22 mouse cellular contexts compared by ENCODE assay signal in the genomic region with DNA sequence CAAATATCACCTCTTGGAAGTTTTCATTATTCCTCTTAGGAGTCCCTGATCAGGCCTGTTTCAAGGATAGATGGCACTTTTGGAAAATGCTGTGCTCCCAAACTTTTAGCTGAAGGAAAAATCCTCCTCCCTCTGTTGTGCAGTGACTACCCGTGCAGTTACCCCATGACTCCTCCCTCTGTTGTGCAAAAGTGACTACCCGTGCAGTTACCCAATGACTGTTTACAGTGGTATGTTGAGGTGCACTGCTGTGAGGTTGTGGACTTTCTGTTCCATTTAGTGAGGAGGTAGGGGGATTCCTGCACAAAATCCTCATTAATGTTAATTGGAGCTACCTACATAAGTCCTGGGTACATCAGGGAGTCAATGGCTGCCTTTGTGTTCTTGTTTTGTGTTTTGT.
DNase-seq lines count a peak whose midpoint lies in the region; ATAC-seq and TF ChIP-seq lines count a peak whose summit lies in the region.
"Had no signal": no experiment of that assay in that cellular context is flagged by ENCODE, and none has a peak within 500 bp of the region (broad histone marks: within the 10 kb centered on the region; RNA-seq: fewer than 3 reads in every experiment).

No protein-coding gene starts in this region.

- H3K9ac ChIP-seq in forebrain, embryonic 11.5 days (ENCODE audit: low read length), result no peak overlapping the region
- H3K9ac ChIP-seq in liver, adult 2 months (ENCODE audit: low read depth, low read length), result no peak overlapping the region
- no peak overlapping the region for H3K9ac ChIP-seq in liver, embryonic 11.5 days (ENCODE audit: low read depth, low read length)
- no peak overlapping the region for H3K9ac ChIP-seq in liver, postnatal 0 days (replicated peaks)
- H3K9ac ChIP-seq in liver, embryonic 12.5 days, result no peak overlapping the region
- H3K9ac ChIP-seq: embryonic facial prominence, embryonic 12.5 days; forebrain, embryonic 13.5 days; forebrain, embryonic 15.5 days; forebrain, postnatal 0 days had no signal

- DNase-seq in forebrain, embryonic 10.5 days (ENCODE audit: extremely low spot score, low spot score), result no peak
- DNase-seq in forebrain, embryonic 11.5 days (ENCODE audit: low spot score), result no peak
- DNase-seq in liver, adult 2 months (ENCODE audit: extremely low read depth, low read depth, low spot score), result peak; percentile 53
- no peak for DNase-seq in liver, embryonic 11.5 days (ENCODE audit: low spot score)
- DNase-seq in liver, postnatal 0 days, result no peak
- DNase-seq: adrenal gland, adult 2 months; adrenal gland, postnatal 10 days; adrenal gland, postnatal 25 days; B cell, adult 2 months; cerebellum, adult 11 months; cerebellum, adult 18-20 months; cerebellum, adult 8-10 months; cerebellum, adult 9-11 months; cerebellum, postnatal 14 days; cerebellum, postnatal 36 days; embryo, embryonic 11 days; forebrain, postnatal 0 days had no signal

- H3K27ac ChIP-seq in forebrain, embryonic 10.5 days, result 0 out of 2 replicates have a peak overlapping the region, but pooled peaks have one; percentile 15
- no peak overlapping the region for H3K27ac ChIP-seq in forebrain, embryonic 11.5 days (ENCODE audit: low read depth, low read length)
- no peak overlapping the region for H3K27ac ChIP-seq in liver, adult 2 months (replicated peaks; ENCODE audit: insufficient read depth, low read depth, low read length)
- no peak overlapping the region for H3K27ac ChIP-seq in liver, embryonic 11.5 days (ENCODE audit: low read depth, low read length)
- no peak overlapping the region for H3K27ac ChIP-seq in liver, postnatal 0 days (ENCODE audit: low read depth)
- no peak overlapping the region for H3K27ac ChIP-seq in liver, embryonic 12.5 days
- H3K27ac ChIP-seq: embryonic facial prominence, embryonic 12.5 days; forebrain, embryonic 13.5 days; forebrain, embryonic 15.5 days had no signal

- no peak overlapping the region for H3K4me3 ChIP-seq in forebrain, embryonic 10.5 days
- no peak overlapping the region for H3K4me3 ChIP-seq in forebrain, embryonic 11.5 days (ENCODE audit: low read depth, low read length)
- no peak overlapping the region for H3K4me3 ChIP-seq in liver, adult 2 months (ENCODE audit: insufficient read depth, low read depth, low read length)
- no peak overlapping the region for H3K4me3 ChIP-seq in liver, embryonic 11.5 days (ENCODE audit: low read depth, low read length)
- no peak overlapping the region for H3K4me3 ChIP-seq in liver, postnatal 0 days (ENCODE audit: low read depth, low read length)
- no peak overlapping the region for H3K4me3 ChIP-seq in liver, embryonic 12.5 days
- H3K4me3 ChIP-seq: embryonic facial prominence, embryonic 12.5 days; forebrain, embryonic 13.5 days; forebrain, embryonic 15.5 days had no signal

- peaks cover 35% of the 10 kb centered on the region for H3K4me1 ChIP-seq in forebrain, embryonic 10.5 days
- 0 out of 2 replicates have a peak, but pooled peaks cover 2% of the 10 kb centered on the region for H3K4me1 ChIP-seq in forebrain, embryonic 11.5 days (replicated peaks; ENCODE audit: control insufficient read depth, insufficient read depth, low read length)
- H3K4me1 ChIP-seq in liver, adult 2 months (ENCODE audit: control insufficient read depth, insufficient read depth, low read length), result peaks cover 5% of the 10 kb centered on the region; the same call in 1 of the 2 replicates
- no peaks in the 10 kb centered on the region for H3K4me1 ChIP-seq in liver, embryonic 11.5 days (replicated peaks; ENCODE audit: control insufficient read depth, insufficient read depth, low read length)
- peaks cover 8% of the 10 kb centered on the region; the same call in 1 of the 2 replicates for H3K4me1 ChIP-seq in liver, postnatal 0 days (ENCODE audit: insufficient read depth)
- no peaks in the 10 kb centered on the region for H3K4me1 ChIP-seq in liver, embryonic 12.5 days
- H3K4me1 ChIP-seq: embryonic facial prominence, embryonic 12.5 days; forebrain, embryonic 15.5 days had no signal

- no peak overlapping the region for H3K4me2 ChIP-seq in forebrain, embryonic 11.5 days (ENCODE audit: low read depth, low read length, severe bottlenecking)
- no peak overlapping the region for H3K4me2 ChIP-seq in liver, embryonic 11.5 days
- H3K4me2 ChIP-seq in liver, postnatal 0 days (ENCODE audit: low read depth, low read length), result no peak overlapping the region
- H3K4me2 ChIP-seq in liver, embryonic 12.5 days, result no peak overlapping the region
- H3K4me2 ChIP-seq: embryonic facial prominence, embryonic 12.5 days; forebrain, embryonic 13.5 days; forebrain, embryonic 15.5 days had no signal

- TF ChIP-seq POLR2A in liver, adult 2 months (IDR thresholded peaks at IDR 0.05; ENCODE audit: extremely low read depth, insufficient read depth, low read length), result no peak

- H3K9me3 ChIP-seq in forebrain, embryonic 10.5 days, result no peaks in the 10 kb centered on the region
- no peaks in the 10 kb centered on the region for H3K9me3 ChIP-seq in forebrain, embryonic 11.5 days (ENCODE audit: control insufficient read depth, low read length)
- no peaks in the 10 kb centered on the region for H3K9me3 ChIP-seq in liver, embryonic 11.5 days (ENCODE audit: control insufficient read depth, low read length)
- no peaks in the 10 kb centered on the region for H3K9me3 ChIP-seq in liver, postnatal 0 days (ENCODE audit: low read length)
- H3K9me3 ChIP-seq in liver, embryonic 12.5 days (replicated peaks), result no peaks in the 10 kb centered on the region
- H3K9me3 ChIP-seq: embryonic facial prominence, embryonic 12.5 days; forebrain, embryonic 13.5 days; forebrain, embryonic 15.5 days had no signal

- no peak for TF ChIP-seq CTCF in liver, adult 2 months (IDR thresholded peaks at IDR 0.05; ENCODE audit: low read depth, low read length)
- TF ChIP-seq CTCF in liver, postnatal 0 days (IDR thresholded peaks at IDR 0.05; ENCODE audit: low read depth), result no peak

- H3K27me3 ChIP-seq in forebrain, embryonic 10.5 days (ENCODE audit: poor library complexity, severe bottlenecking), result peaks cover 32% of the 10 kb centered on the region
- no peaks in the 10 kb centered on the region for H3K27me3 ChIP-seq in forebrain, embryonic 11.5 days (ENCODE audit: control insufficient read depth, insufficient read depth, low read length)
- no peaks in the 10 kb centered on the region for H3K27me3 ChIP-seq in liver, adult 2 months (ENCODE audit: control insufficient read depth, insufficient read depth, low read length)
- H3K27me3 ChIP-seq in liver, embryonic 11.5 days (replicated peaks; ENCODE audit: control insufficient read depth, insufficient read depth, low read length), result no peaks in the 10 kb centered on the region
- H3K27me3 ChIP-seq in liver, postnatal 0 days (ENCODE audit: insufficient read depth, low read length), result no peaks in the 10 kb centered on the region
- no peaks in the 10 kb centered on the region for H3K27me3 ChIP-seq in liver, embryonic 12.5 days (replicated peaks)
- H3K27me3 ChIP-seq: embryonic facial prominence, embryonic 12.5 days; forebrain, embryonic 13.5 days; forebrain, embryonic 15.5 days had no signal

- WGBS in forebrain, embryonic 10.5 days, result 42% methylated on average over 2 of the region's 2 CpGs
- 42% methylated on average over 2 of the region's 2 CpGs for WGBS in forebrain, embryonic 11.5 days
- 23% methylated on average over 2 of the region's 2 CpGs for WGBS in liver, adult 2 months
- 41% methylated on average over 2 of the region's 2 CpGs for WGBS in liver, embryonic 11.5 days
- 36% methylated on average over 2 of the region's 2 CpGs for WGBS in liver, postnatal 0 days (ENCODE audit: insufficient replicate concordance)
- WGBS in liver, embryonic 12.5 days (ENCODE audit: insufficient replicate concordance), result 34% methylated on average over 2 of the region's 2 CpGs

- no peak for TF ChIP-seq EP300 in liver, postnatal 0 days (IDR thresholded peaks at IDR 0.05; ENCODE audit: low read depth)

- H3K79me2 ChIP-seq in liver, adult 2 months (ENCODE audit: control insufficient read depth, insufficient read depth, low read length), result no peaks in the 10 kb centered on the region

- no peaks in the 10 kb centered on the region for H3K36me3 ChIP-seq in forebrain, embryonic 10.5 days (replicated peaks)
- no peaks in the 10 kb centered on the region for H3K36me3 ChIP-seq in forebrain, embryonic 11.5 days (ENCODE audit: control insufficient read depth, insufficient read depth, low read length)
- no peaks in the 10 kb centered on the region for H3K36me3 ChIP-seq in liver, adult 2 months (ENCODE audit: control insufficient read depth, insufficient read depth, low read length)
- H3K36me3 ChIP-seq in liver, embryonic 11.5 days (ENCODE audit: control insufficient read depth, insufficient read depth, low read length), result no peaks in the 10 kb centered on the region
- H3K36me3 ChIP-seq in liver, postnatal 0 days (replicated peaks; ENCODE audit: insufficient read depth, low read length), result no peaks in the 10 kb centered on the region
- no peaks in the 10 kb centered on the region for H3K36me3 ChIP-seq in liver, embryonic 12.5 days
- H3K36me3 ChIP-seq: embryonic facial prominence, embryonic 12.5 days; forebrain, embryonic 15.5 days had no signal

- no peak for ATAC-seq in forebrain, embryonic 11.5 days (replicated peaks; ENCODE audit: low FRiP score)
- no peak for ATAC-seq in liver, embryonic 11.5 days (replicated peaks; ENCODE audit: low FRiP score)
- peak; percentile 82 for ATAC-seq in liver, postnatal 0 days
- no peak for ATAC-seq in liver, embryonic 12.5 days
- ATAC-seq: CD4-positive, CD25-positive, alpha-beta regulatory T cell, adult 4 months; forebrain, embryonic 13.5 days; forebrain, embryonic 15.5 days; forebrain, postnatal 0 days had no signal
